Mouse (Mus musculus) thymus, postnatal 4 days (tissue): ENCODE results near the gene Scn9a.

Experiments used
- DNase-seq: peaks from one replicate; pipeline ENCODE4 v3.0.0; 2021

Gene Scn9a

DNA sequence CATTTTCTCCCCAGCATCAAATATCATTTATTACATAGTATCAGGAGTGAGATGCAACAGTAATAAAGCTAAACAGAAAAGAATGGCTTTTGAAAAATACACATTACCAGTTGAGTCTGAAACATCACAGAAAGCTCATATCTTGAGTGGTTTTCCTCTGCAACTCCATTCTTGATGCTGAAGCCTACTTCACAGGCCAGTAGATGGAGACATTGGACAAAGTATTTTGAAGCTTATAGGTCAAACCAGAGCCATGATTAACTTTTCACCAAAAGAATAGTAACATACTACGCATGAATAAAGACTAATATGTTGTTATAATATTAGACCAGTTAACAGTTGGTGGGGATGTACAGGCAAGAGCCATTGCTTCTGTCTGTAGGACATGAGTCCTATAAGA is 172.3 kb downstream of the Scn9a start:
- DNase-seq: no peak

- DNase-seq: no peak
Observed at GRCm38 (mm10) chr2:66440711-66441110, 194.1 kb downstream of the Scn9a start, which contains the start of gene Scn1a. Gene Scn1a (minus strand): TSS chr2:66440840.

DNA sequence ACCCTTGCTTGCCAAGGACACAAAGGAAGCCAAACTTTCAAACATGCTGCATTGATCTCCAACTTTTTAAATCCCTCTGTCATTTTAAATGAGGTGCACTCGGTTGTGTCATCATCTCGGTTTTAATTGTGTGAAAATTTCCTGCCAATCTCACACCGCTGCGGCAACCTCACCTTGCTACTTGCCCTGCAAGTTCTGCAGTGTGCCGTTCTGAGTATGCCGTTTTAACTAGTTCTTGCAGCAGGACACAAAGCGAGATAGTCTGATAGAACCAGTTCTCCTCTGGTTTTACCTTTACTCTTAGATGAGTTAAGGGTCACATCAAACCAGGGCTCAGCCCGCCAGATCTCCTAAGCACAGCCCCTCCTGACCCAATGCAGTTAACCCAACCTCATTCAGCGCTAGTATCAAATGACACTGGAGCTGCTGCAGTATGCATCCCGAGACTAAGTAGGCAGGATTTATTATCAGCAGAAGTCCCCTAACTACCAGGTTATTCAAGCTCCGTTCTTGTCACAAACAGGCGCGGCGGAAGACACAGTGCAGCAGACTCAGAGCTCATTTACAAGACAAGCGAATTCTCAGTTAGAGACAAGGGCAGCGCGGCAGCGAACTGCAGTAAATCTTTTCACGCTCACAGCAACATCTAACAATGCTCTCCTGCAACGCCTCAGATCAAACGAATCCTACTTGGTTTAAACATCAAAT is 194.8 kb downstream of the Scn9a start:
- no peak for DNase-seq

DNA sequence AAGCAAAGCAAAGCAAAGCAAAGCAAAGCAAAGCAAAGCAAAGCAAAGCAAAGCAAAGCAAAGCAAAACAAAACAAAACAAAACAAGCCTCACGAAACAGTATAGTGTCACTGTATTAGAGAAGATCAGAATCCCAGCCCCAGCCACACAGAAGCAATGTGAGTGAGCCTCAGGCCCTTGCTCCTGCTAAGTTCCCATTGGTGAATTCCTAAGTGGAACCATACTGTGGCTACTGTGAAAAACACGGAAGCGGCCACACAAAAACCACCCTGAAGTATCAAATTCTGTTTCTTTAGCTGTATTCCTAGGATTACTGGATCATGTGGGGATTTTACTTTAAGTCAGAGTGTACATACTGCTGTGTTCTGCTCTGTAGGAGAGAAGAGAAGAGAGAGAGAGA is 198.5 kb downstream of the Scn9a start:
- no peak for DNase-seq
